Mouse (Mus musculus) C2C12 (cell line): ENCODE measurements around the gene Dnmt3l.

Experiments
- CEBPB ChIP-seq: IDR thresholded peaks from one replicate; pipeline ENCODE4 v1.6.1; 2011; ENCODE audit warnings: low read depth, mild to moderate bottlenecking, control low read depth, moderate library complexity
- CTCF ChIP-seq: IDR thresholded peaks from one replicate; pipeline ENCODE4 v1.5.1; 2011; ENCODE audit not compliant: control insufficient read depth, insufficient read depth, insufficient read length
- MAX ChIP-seq: IDR thresholded peaks from one replicate; pipeline ENCODE4 v1.6.1; 2011; ENCODE audit warnings: mild to moderate bottlenecking, control low read depth
- MYOG ChIP-seq: IDR thresholded peaks from one replicate; pipeline ENCODE4 v1.6.1; 2011; ENCODE audit not compliant: control insufficient read depth, insufficient read length; ENCODE audit errors: extremely low read depth
- USF1 ChIP-seq: IDR thresholded peaks from one replicate; pipeline ENCODE4 v1.6.1; 2011; ENCODE audit warnings: low read depth, mild to moderate bottlenecking, control low read depth, moderate library complexity

GRCm38 (mm10) chr10:78005791-78006438, 35.8 kb upstream of the Dnmt3l start:
- no peak for TF ChIP-seq MYOG
- no peak for TF ChIP-seq USF1
- no peak for TF ChIP-seq CTCF
- TF ChIP-seq CEBPB = no peak
- TF ChIP-seq MAX = no peak
